Mouse (Mus musculus): ENCODE measurements around the gene Galnt15.
A peak's percentile ranks its signal among the peaks of the same experiment; 100 is the strongest.

Galnt15 gene

GRCm38 (mm10) chr14:32028681-32029091, at the start of gene Galnt15:
TSS of gene Galnt15 (plus strand) at chr14:32028989.
- peak; percentile 58 to 71 for DNase-seq

- DNase-seq: no peak
These were observed 34.8 kb upstream of the Galnt15 start for GRCm38 (mm10) chr14:31994021-31994420.

GRCm38 (mm10) chr14:32000941-32001340, 27.8 kb upstream of the Galnt15 start:
- no peak for DNase-seq

GRCm38 (mm10) chr14:32002502-32003338, 26.1 kb upstream of the Galnt15 start:
- DNase-seq: no peak

GRCm38 (mm10) chr14:32003904-32004596, 24.7 kb upstream of the Galnt15 start:
- DNase-seq: no peak

- no peak for DNase-seq
These were observed 23.0 kb upstream of the Galnt15 start for GRCm38 (mm10) chr14:32005673-32006261.

GRCm38 (mm10) chr14:32007654-32008335, 21.0 kb upstream of the Galnt15 start:
- no peak for DNase-seq

GRCm38 (mm10) chr14:32009715-32010114, 19.1 kb upstream of the Galnt15 start:
- no peak for DNase-seq

GRCm38 (mm10) chr14:32011547-32012304, 17.1 kb upstream of the Galnt15 start:
- peak; percentile 15 to 42 for DNase-seq

GRCm38 (mm10) chr14:32015131-32015770, 13.5 kb upstream of the Galnt15 start:
- DNase-seq: peak; percentile 20 to 55

GRCm38 (mm10) chr14:32016466-32016865, 12.3 kb upstream of the Galnt15 start:
- no peak for DNase-seq

GRCm38 (mm10) chr14:32016921-32017320, 11.9 kb upstream of the Galnt15 start:
- DNase-seq: no peak

- no peak for DNase-seq
These were observed 11.3 kb upstream of the Galnt15 start for GRCm38 (mm10) chr14:32017448-32017847.

GRCm38 (mm10) chr14:32019091-32019490, 9.7 kb upstream of the Galnt15 start:
- no peak for DNase-seq

GRCm38 (mm10) chr14:32021967-32022366, 6.8 kb upstream of the Galnt15 start:
- no peak for DNase-seq

- no peak for DNase-seq
These were observed 6.3 kb upstream of the Galnt15 start for GRCm38 (mm10) chr14:32022450-32022849.

- DNase-seq: no peak
These were observed 4.9 kb upstream of the Galnt15 start for GRCm38 (mm10) chr14:32023891-32024290.

- no peak for DNase-seq
These were observed 1.6 kb upstream of the Galnt15 start for GRCm38 (mm10) chr14:32027218-32027617.

- DNase-seq: peak in 1 of 2 experiments; percentile 15
These were observed 713 bp downstream of the Galnt15 start for GRCm38 (mm10) chr14:32029411-32029992.

GRCm38 (mm10) chr14:32030073-32030472, 1.3 kb downstream of the Galnt15 start:
- DNase-seq: no peak

- DNase-seq: peak; percentile 57 to 74
These were observed 3.7 kb downstream of the Galnt15 start for GRCm38 (mm10) chr14:32032522-32032921.
